Mouse (Mus musculus) lung, embryonic 15.5 days (tissue): Measurements from ENCODE around the gene Muc1. TPM values are rescaled to one million over a fixed set of nuclear protein-coding genes. Genes with fewer than 3 reads are reported as not detected.

ENCODE experiments used
- ATAC-seq: fragments of 200-750 bp; cut with Nextera tagmentation; 2 replicates; pipeline ENCODE4 v1.8.0; 2017; ENCODE audit warnings: moderate number of reproducible peaks, borderline replicate concordance; ENCODE audit not compliant: low FRiP score, low TSS enrichment; ENCODE audit errors: extremely low read depth
- H3K27ac ChIP-seq: fragments of 300-500 bp; sonication (generic); 2 replicates; pipeline ENCODE4 v1.5.1; 2015; ENCODE audit warnings: moderate library complexity, mild to moderate bottlenecking, inconsistent platforms
- H3K27me3 ChIP-seq: fragments of 300-500 bp; sonication (generic); 2 replicates; pipeline ENCODE4 v1.6.1; 2015; ENCODE audit warnings: inconsistent platforms
- H3K36me3 ChIP-seq: fragments of 300-500 bp; sonication (generic); 2 replicates; pipeline ENCODE4 v1.6.1; 2015; ENCODE audit warnings: inconsistent platforms
- H3K4me1 ChIP-seq: fragments of 300-500 bp; sonication (generic); 2 replicates; pipeline ENCODE4 v1.6.1; 2015; ENCODE audit warnings: inconsistent platforms
- H3K4me2 ChIP-seq: fragments of 300-500 bp; sonication (generic); 2 replicates; pipeline ENCODE4 v1.6.1; 2015; ENCODE audit warnings: inconsistent platforms, mild to moderate bottlenecking, moderate library complexity
- H3K4me3 ChIP-seq: fragments of 300-500 bp; sonication (generic); 2 replicates; pipeline ENCODE4 v1.5.1; 2015; ENCODE audit warnings: mild to moderate bottlenecking, inconsistent platforms
- H3K9ac ChIP-seq: fragments of 300-500 bp; sonication (generic); 2 replicates; pipeline ENCODE4 v1.6.1; 2015; ENCODE audit warnings: inconsistent platforms
- H3K9me3 ChIP-seq: fragments of 300-500 bp; sonication (generic); 2 replicates; pipeline ENCODE4 v1.6.1; 2016; ENCODE audit warnings: inconsistent platforms
- WGBS: fragments of 180-500 bp; shearing (Covaris S2); methylation state at CpG from one replicate; pipeline ENCODE4 v1.1.7; 2015; 5-methylcytosine and 5-hydroxymethylcytosine counted together
- polyA plus RNA-seq: library from polyadenylated mRNA; unstranded; fragments of >200 nt; fragmentation: Nextera tagmentation; extraction: Ambion mirVana; gene quantifications from 2 replicates; pipeline ENCODE4 v1.2.1, GENCODE M21; 2015

The Muc1 gene
- polyA plus RNA-seq, 1 experiment from 2014 or later, result 88.9 TPM

- no peak for ATAC-seq
- H3K36me3 ChIP-seq, result no peaks in the 10 kb centered on the region
- no peaks in the 10 kb centered on the region for H3K9me3 ChIP-seq
- no peaks in the 10 kb centered on the region for H3K27me3 ChIP-seq
- no peak overlapping the region for H3K4me2 ChIP-seq
- peaks cover 27% of the 10 kb centered on the region for H3K4me1 ChIP-seq
- no peak overlapping the region for H3K4me3 ChIP-seq
- 87% methylated on average over 5 of the region's 5 CpGs for WGBS
- no peak overlapping the region for H3K9ac ChIP-seq
- no peak overlapping the region for H3K27ac ChIP-seq
These were observed 26.1 kb downstream of the Muc1 start for GRCm38 (mm10) chr3:89254994-89255393.

- 67% methylated on average over 5 of the region's 5 CpGs for WGBS
- ATAC-seq, result no peak
These were observed 27.3 kb downstream of the Muc1 start for GRCm38 (mm10) chr3:89256177-89256576.

GRCm38 (mm10) chr3:89259076-89259475 is 30.2 kb downstream of the Muc1 start, which contains the start of gene Dpm3:
TSS of gene Dpm3 (plus strand) at chr3:89259358.
- Histone ChIP-seq H3K4me2 (no peak within 1 kb of the TSS), H3K4me3 (no peak within 1 kb of the TSS), H3K27ac (no peak within 1 kb of the TSS), H3K9me3 (no peaks in the 10 kb centered on the region), H3K4me1 (no peaks in the 10 kb centered on the region), H3K36me3 (no peaks in the 10 kb centered on the region), H3K9ac (no peak within 1 kb of the TSS), H3K27me3 (no peaks in the 10 kb centered on the region)
- ATAC-seq, result no peak
- 48% methylated on average over 7 of the region's 7 CpGs for WGBS

More at GRCm38 (mm10) chr3:89256177-89256576, 27.3 kb downstream of the Muc1 start:
- no peak overlapping the region for H3K4me3 ChIP-seq
- no peak overlapping the region for H3K4me2 ChIP-seq
- H3K36me3 ChIP-seq, result no peaks in the 10 kb centered on the region
- H3K27ac ChIP-seq, result no peak overlapping the region
- H3K9me3 ChIP-seq, result no peaks in the 10 kb centered on the region
- H3K27me3 ChIP-seq, result no peaks in the 10 kb centered on the region
- peaks cover 17% of the 10 kb centered on the region for H3K4me1 ChIP-seq
- H3K9ac ChIP-seq, result no peak overlapping the region

GRCm38 (mm10) chr3:89260211-89260610 is 31.4 kb downstream of the Muc1 start:
- Histone ChIP-seq H3K27me3 (no peaks in the 10 kb centered on the region), H3K27ac (no peak overlapping the region), H3K4me2 (no peak overlapping the region), H3K4me3 (no peak overlapping the region), H3K9me3 (no peaks in the 10 kb centered on the region), H3K9ac (no peak overlapping the region), H3K4me1 (no peaks in the 10 kb centered on the region), H3K36me3 (no peaks in the 10 kb centered on the region)
- ATAC-seq, result no peak
- 51% methylated on average over 3 of the region's 3 CpGs for WGBS

- H3K4me1 ChIP-seq, result peaks cover 10% of the 10 kb centered on the region
- no peaks in the 10 kb centered on the region for H3K27me3 ChIP-seq
- 62% methylated on average over 10 of the region's 10 CpGs for WGBS
- peak overlapping the region; percentile 69 for H3K27ac ChIP-seq
- H3K4me2 ChIP-seq, result no peak overlapping the region
- no peak overlapping the region for H3K4me3 ChIP-seq
- H3K9me3 ChIP-seq, result no peaks in the 10 kb centered on the region
- no peak for ATAC-seq
- H3K9ac ChIP-seq, result no peak overlapping the region
- H3K36me3 ChIP-seq, result no peaks in the 10 kb centered on the region
These were observed 33.6 kb downstream of the Muc1 start for GRCm38 (mm10) chr3:89262417-89262816.

- peaks cover 38% of the 10 kb centered on the region for H3K4me1 ChIP-seq
- ATAC-seq, result peak; percentile 75; the same call in 1 of the 2 replicates
- WGBS, result 0% methylated on average over 20 of the region's 20 CpGs
- peak overlapping the region; percentile 73 for H3K9ac ChIP-seq
- H3K36me3 ChIP-seq, result 0 out of 2 replicates have a peak, but pooled peaks cover 3% of the 10 kb centered on the region
- H3K27me3 ChIP-seq, result no peaks in the 10 kb centered on the region
- no peaks in the 10 kb centered on the region for H3K9me3 ChIP-seq
- peak overlapping the region; percentile 60 for H3K4me3 ChIP-seq
- H3K4me2 ChIP-seq, result peak overlapping the region; percentile 68
- H3K27ac ChIP-seq, result peak overlapping the region; percentile 70
These were observed 37.6 kb downstream of the Muc1 start for GRCm38 (mm10) chr3:89266439-89266893.

GRCm38 (mm10) chr3:89268916-89269315 is 40.1 kb downstream of the Muc1 start:
- H3K36me3 ChIP-seq, result peaks cover 21% of the 10 kb centered on the region
- 62% methylated on average over 8 of the region's 8 CpGs for WGBS
- H3K9me3 ChIP-seq, result no peaks in the 10 kb centered on the region
- ATAC-seq, result no peak
- H3K4me2 ChIP-seq, result peak overlapping the region; percentile 69
- peaks cover 50% of the 10 kb centered on the region for H3K4me1 ChIP-seq
- H3K9ac ChIP-seq, result no peak overlapping the region
- H3K27me3 ChIP-seq, result no peaks in the 10 kb centered on the region
- 0 out of 2 replicates have a peak overlapping the region, but pooled peaks have one; percentile 90 for H3K27ac ChIP-seq
- H3K4me3 ChIP-seq, result 0 out of 2 replicates have a peak overlapping the region, but pooled peaks have one; percentile 56

GRCm38 (mm10) chr3:89270051-89270755 is 41.3 kb downstream of the Muc1 start, which contains the start of gene Slc50a1:
TSS of gene Slc50a1 (minus strand) at chr3:89270570.
- ATAC-seq, result peak; percentile 69; the same call in 1 of the 2 replicates
- Histone ChIP-seq H3K27me3 (no peaks in the 10 kb centered on the region), H3K4me1 (peaks cover 50% of the 10 kb centered on the region), H3K9ac (peak within 1 kb of the TSS; percentile 73), H3K36me3 (peaks cover 26% of the 10 kb centered on the region), H3K9me3 (no peaks in the 10 kb centered on the region), H3K4me2 (peak within 1 kb of the TSS; percentile 69), H3K27ac (peak within 1 kb of the TSS; percentile 90), H3K4me3 (peak within 1 kb of the TSS; percentile 56)
- 2% methylated on average over 39 of the region's 39 CpGs for WGBS

- 54% methylated on average over 6 of the region's 6 CpGs for WGBS
- no peak for ATAC-seq
- peak overlapping the region; percentile 90 for H3K27ac ChIP-seq
These were observed 42.0 kb downstream of the Muc1 start for GRCm38 (mm10) chr3:89270891-89271290.

GRCm38 (mm10) chr3:89271760-89272159 is 42.9 kb downstream of the Muc1 start:
- Histone ChIP-seq H3K27ac (no peak overlapping the region), H3K4me3 (no peak overlapping the region), H3K9ac (no peak overlapping the region), H3K27me3 (no peaks in the 10 kb centered on the region), H3K4me1 (peaks cover 53% of the 10 kb centered on the region), H3K4me2 (no peak overlapping the region), H3K36me3 (peaks cover 34% of the 10 kb centered on the region), H3K9me3 (no peaks in the 10 kb centered on the region)
- no peak for ATAC-seq
- 38% methylated on average over 6 of the region's 6 CpGs for WGBS

More at GRCm38 (mm10) chr3:89270891-89271290, 42.0 kb downstream of the Muc1 start:
- H3K4me1 ChIP-seq, result peaks cover 48% of the 10 kb centered on the region
- H3K4me3 ChIP-seq, result peak overlapping the region; percentile 56; the same call in 1 of the 2 replicates
- H3K36me3 ChIP-seq, result peaks cover 32% of the 10 kb centered on the region
- peak overlapping the region; percentile 69 for H3K4me2 ChIP-seq
- no peaks in the 10 kb centered on the region for H3K9me3 ChIP-seq
- H3K27me3 ChIP-seq, result no peaks in the 10 kb centered on the region
- H3K9ac ChIP-seq, result peak overlapping the region; percentile 73

GRCm38 (mm10) chr3:89276061-89276460 is 47.2 kb downstream of the Muc1 start:
- peaks cover 4% of the 10 kb centered on the region; the same call in 1 of the 2 replicates for H3K27me3 ChIP-seq
- peaks cover 31% of the 10 kb centered on the region for H3K36me3 ChIP-seq
- ATAC-seq, result no peak
- no peak overlapping the region for H3K27ac ChIP-seq
- H3K4me3 ChIP-seq, result no peak overlapping the region
- no peaks in the 10 kb centered on the region for H3K9me3 ChIP-seq
- H3K4me2 ChIP-seq, result peak overlapping the region; percentile 85
- H3K4me1 ChIP-seq, result peaks cover 47% of the 10 kb centered on the region
- 86% methylated on average over 13 of the region's 13 CpGs for WGBS
- H3K9ac ChIP-seq, result no peak overlapping the region
